Mouse (Mus musculus) right cerebral cortex, postnatal 14 days (tissue): Measurements from ENCODE around the gene Hoxd9.

Experiments used
- DNase-seq: peaks from one replicate; pipeline ENCODE4 v3.0.0; 2022

Hoxd9 gene

DNA sequence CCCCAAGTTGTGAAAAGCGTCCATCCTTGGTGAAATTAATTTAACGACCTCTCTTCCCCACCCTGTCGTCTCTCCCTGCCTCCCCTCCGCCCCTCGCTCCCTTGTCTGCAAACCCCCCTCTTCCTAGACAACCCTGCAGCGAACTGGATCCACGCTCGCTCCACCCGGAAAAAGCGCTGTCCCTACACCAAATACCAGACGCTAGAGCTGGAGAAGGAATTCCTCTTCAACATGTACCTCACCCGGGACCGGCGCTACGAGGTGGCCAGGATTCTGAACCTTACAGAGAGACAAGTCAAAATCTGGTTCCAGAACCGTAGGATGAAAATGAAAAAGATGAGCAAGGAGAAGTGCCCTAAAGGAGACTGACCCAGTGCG lies 1.5 kb downstream of the Hoxd9 start:
- no peak for DNase-seq

DNA sequence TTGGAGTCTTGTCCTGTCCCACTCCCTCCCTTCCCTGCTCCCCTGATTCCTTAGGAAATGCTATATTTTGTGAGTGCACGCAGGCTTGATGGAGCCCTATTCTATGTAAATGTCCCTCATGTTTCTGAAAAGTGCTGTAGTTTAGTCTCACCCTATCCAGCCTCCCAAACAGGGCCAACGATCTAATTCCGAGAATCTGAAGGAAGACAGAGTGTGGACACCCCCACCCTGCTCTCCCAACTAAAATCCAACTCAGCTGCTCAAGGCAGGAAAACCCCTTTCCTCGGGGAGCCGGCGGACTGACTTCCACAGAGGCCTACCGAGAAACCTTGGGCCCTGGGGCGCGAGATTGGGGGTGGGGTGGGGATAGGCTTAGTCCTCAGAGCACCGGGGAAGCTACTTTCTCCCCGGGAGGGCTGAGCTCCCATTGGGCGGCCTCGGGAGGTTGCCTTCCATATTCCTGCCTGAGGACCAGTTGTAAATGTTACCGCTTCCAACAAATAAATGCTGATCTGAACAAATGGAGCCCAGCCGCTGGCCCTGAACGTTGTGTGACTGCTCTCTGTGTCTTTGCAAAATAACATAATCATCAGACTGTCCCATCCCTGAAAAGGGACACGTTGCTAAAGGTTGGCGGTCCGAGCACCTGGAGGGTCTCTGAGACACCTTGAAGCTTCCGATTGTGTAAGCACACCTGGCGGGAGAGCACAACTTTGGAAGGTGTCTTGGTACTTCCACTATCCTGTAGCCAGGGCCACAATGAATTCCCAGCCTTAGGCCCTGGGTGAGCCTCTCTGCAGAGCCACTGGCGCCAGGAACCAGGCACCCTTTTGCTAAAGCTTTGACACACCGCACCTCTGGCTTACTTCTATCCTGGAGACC lies 2.4 kb downstream of the Hoxd9 start:
- no peak for DNase-seq

DNA sequence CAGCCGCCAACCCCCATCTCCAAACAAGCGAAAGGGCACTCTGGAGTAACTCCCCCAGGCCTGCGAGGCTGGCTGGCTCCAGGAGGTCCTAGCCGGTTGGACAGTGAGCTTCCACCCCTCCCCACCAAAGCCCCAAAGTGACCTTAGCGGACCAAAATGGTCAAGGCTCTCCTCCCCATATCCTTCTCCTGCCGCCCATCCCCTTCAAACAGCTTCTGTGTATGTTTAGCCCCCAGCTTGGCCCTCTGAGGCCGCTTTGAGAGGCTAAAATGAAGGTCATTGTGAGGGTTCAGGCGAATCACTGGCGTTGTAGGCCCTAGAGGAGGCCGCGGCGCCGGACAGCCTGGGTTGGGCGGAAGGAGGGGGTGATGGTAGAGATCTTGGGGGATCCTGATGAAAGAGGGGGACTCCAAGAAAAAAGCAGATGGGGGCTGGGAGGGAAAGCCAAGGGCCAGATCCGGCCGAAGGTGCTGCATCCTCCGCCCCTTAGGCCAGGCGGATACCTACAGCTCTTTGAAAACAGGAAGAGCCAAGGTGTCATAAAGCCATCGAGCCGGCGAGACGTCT lies 3.1 kb downstream of the Hoxd9 start:
- no peak for DNase-seq

DNA sequence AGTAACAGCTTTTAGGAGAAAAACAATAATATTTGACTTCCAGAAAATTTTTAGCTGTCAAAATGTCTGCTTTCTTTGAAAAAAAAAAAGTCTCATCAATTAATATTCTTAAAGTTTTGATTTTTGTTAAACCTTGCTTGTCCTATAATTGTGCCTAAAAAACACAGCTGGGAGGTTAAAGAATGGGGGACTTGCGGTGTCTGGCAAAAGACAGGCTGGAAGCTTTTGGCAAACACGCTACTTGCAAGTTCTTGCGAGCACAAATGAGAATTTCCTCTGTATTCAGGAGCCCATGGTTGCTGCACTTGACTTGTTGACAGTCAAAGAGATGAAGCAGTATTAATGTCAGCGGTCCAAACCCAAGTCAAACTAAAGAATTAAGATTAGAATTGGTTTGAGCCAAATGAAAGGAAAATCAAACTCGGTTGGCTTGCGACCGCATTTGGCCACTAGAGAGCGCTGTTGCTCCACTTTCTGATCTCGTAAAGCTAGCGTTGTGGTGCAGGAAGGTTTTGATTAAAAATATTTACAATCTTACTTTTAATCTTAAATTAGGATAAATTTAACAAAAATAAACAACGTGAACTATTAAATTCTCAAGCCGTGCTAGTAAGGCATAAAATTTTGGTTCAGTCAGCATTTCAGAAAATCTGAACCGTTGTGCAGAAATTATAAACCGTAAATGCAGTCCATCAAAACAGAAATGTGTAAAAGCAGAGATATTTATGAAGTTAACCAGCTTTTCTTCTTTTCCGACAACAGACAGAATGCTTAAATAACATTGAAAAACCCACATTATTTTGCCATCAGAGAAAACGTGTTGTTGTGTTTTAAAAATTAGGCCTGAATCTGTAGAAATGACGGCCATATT lies 4.7 kb downstream of the Hoxd9 start:
- peak; percentile 84 for DNase-seq

DNA sequence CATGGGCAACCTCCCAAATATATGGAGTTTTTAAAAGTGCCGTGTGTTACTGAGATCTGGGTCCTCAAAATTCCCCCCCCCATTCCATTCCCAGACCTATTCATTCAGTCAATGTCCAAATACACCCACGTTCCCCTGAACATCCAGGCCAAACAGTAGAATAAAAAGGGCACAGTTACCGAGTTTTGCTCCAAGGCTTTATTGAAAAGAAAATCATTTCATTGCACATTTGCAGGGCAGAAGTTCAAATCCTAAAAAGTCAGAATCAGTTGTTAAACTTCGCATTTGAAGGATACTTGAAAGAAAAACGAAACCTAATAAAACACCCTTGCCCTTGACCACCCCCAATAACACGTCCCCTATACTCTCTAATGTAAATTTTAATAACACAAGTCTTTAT lies 5.3 kb downstream of the Hoxd9 start:
- DNase-seq = no peak

DNA sequence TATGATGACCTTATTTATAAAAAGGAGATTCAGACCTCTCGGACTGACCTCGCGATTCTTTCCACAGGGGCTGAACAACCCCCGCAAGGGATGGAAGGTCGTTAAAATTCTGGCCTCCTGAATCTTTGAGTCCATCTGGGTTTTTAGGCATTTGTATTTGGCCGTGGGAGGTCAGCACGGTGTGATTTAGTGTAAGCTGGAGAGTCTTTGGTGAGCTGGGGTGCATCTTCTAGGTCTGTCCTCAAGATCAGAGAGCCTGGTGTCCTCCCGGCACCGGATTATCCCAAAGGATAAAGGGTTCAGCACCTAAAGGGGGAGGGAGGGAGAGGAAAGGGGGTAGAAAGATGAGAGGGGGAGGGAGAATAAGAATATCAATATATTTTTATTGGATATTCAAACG lies 5.8 kb downstream of the Hoxd9 start:
- no peak for DNase-seq

DNA sequence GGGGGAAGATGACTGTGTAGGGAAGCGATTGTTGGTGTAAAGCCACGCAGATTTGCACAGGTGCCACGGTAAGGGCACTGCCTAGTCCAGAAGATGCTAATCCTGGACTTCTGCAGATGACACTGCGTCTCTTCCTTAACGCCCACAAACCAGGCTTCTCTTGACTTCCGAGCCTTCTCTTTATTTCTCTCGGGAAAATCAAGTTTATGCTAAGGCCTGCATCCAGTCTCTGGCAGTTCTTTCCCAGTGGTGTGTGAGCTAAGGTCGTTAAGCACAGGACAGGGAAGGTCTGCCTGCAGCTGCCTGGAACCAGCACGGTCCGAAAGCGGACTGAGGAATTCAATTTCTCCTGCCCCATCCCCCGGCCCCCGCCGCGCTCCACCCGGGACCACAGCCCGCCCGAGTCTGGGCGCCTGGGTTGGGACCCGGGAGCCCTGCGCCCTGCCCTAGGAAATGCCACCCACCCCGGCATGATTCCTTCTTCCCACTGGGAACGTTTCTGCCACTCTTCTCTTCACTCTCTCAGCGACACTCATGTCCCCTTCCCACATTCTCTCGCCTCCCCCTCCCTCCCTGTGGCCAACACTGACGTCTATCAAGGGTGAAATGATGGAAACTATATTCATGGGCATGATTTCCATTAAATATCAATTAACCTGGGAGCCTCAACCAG lies 6.3 kb downstream of the Hoxd9 start:
- no peak for DNase-seq

DNA sequence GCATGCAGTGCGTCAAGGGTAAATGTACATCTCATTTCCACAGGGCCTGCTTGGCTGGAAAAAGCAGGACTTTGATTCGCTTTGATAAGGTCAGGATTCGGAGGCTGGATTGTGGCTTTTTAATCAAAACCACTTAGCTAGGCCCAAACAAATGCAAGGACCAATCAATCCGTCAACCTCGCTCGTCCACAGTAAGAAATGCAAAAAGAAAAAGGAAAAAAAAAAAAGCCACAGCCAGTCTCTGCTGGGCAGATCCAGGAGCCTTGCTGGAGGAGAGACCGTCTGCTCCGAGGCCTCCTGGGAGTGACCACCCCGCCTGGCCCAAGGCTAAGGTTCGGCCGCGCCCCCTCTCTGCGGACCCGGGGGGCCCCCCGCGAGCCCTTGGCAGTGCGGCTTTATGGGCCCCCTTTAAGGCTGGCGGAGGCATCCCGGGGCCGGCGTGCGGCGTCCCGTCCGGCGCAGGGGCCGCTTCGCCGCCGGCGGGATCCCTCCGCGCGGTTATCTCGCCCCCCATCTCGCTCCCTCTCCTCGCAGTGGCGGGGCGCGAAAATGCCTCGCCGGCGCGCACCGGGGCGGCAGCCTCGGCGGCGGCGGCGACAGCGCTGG lies 7.0 kb downstream of the Hoxd9 start, which contains the start of gene Hoxd8:
Hoxd8 (plus strand) TSS at position 223 of the 606 bp plus-strand sequence.
- DNase-seq = no peak

DNA sequence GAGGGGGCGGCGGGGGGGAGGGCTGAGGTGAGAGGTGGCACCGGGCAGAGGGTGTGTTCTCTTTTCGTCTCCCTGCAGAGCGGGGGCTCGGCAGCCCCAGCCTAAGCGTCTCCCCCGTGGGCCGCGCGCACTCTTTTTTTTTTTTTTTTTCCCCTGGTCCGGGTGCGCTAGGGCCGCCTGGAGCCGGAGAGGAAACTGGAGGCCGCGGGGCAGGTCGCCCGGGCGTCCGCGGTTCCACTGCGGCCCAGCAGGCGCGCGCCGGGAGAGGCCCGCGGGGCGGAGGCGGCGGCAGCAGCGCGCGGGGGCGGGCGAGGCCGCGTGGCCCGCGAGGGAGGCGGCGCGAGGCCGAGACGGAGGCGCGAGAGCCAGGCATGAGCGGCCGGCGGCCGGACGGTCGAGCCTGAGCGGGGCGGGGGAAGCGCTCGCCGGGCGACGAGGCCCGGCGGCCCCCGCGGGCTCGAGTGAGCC lies 7.5 kb downstream of the Hoxd9 start:
- no peak for DNase-seq

DNA sequence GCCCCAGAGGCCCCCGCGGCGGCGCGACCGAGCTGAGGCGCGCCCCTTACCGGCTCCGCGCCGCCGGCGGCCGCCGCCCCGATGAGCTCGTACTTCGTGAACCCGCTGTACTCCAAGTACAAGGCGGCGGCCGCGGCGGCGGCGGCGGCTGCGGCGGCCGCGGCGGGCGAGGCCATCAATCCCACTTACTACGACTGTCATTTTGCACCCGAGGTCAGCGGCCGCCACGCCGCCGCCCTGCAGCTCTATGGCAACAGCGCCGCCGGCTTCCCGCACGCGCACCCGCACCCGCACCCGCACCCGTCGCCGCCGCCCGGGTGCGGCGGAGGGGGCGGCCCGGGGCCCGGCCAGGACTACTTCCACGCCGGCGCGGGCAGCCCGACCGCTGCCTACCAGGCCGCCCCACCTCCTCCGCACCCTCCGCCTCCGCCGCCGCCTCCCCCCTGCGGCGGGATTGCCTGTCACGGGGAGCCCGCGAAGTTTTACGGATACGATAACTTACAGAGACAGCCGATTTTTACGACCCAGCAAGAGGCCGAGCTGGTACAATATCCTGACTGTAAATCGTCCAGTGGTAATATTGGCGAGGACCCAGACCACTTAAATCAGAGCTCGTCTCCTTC lies 8.1 kb downstream of the Hoxd9 start:
- no peak for DNase-seq

DNA sequence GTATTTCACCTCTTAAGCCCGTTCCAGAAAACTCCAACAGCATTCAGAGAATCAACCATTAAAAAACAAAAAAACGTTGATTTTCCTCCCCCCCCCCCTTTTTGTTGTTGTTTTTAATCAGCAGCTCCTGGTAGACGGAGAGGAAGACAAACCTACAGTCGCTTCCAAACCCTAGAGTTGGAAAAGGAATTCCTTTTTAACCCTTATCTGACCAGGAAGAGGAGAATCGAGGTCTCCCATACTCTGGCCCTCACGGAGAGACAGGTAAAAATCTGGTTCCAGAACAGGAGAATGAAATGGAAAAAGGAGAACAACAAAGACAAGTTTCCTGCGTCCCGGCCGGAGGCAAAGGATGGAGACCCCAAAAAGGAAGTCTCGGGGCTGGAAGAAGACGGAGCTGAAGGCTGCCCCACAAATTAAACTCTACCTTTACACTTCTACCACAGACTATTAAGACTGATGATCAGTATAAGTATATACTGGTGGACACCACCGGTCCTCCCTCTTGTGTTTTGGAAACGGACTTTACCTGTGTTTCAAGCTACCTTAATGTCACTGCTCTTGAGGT lies 8.9 kb downstream of the Hoxd9 start:
- no peak for DNase-seq

DNA sequence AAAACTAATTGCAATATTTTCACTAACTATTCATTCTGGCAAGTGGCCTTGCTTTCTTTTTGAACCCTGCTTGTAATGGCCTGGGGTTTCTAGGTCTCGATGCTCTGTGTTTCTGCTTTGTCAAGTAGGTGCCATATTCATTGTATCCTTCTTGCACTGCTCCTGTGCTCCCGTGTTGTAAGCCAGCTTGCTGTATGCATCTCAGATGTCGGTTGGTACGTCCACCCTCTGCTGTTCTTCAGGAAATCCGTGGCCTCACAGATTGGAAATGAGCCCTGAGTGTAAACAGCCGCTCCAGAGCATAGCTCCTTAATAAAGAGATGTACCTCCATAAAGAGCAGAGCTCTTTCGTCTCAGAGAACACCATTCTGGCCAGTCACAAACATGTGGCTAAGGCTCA lies 10.1 kb downstream of the Hoxd9 start:
- no peak for DNase-seq

DNA sequence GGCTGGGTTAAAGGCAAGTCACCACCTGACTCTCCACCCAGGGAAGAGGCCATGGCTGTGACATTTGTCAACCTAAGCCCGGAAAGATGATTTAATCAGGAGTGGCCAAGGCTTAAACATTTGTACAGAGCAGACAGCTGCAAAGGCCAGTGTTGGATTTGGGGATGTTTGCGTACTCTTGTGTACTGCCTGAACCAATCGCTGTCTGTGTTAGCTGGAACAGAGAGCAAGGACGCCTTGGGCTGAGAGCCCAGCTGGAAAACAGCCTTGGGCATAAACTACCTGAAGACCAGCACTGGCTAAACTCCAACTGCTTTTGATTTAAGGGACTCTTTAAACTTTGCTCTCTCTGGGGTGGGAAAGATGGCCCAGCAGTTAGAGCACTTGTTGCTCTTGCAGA lies 11.1 kb downstream of the Hoxd9 start:
- no peak for DNase-seq

DNA sequence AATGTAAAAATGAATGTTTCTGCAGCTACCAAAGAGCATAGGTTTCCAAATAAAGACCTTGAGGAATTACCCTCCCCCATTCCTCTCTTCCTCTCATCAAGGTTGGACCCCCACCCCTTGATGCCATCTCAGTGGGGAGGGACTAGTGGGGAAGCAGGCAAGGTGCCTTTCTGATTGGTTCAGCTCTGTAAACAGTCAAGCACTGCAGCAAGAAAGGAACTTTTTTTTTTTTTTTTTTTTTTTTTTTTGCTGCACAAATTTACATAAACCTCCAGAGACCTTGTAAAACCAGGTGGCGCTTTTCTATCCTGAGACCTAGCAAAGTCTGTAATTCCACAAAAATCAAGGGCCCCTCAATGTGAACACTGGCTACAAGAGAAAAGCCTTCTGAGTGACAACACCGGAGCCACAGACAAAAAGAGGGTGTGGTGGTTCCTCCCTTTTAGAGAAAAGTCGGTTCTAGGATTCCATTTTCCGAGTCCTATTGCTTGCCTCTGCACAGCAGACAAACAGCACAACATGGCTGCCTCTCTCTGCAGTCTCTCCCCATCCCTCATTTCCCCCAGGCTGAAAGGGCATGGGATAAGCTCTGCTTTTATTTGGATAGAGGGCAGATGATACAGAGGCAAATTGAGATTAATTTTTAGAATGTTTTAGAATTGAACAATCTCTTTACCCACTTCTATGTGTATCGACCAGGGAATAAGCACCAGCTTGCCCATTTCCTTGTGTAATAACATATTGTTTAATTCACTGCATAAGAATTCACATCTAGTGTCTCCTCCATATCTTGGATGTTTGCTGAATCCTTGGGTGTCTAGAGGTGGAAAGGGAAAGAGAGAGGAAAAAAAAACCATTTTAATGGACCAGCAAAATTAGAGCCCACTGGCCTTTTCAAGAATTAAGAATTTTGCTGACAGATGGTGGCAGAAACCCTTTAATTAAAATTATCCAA lies 12.2 kb downstream of the Hoxd9 start:
- no peak for DNase-seq

DNA sequence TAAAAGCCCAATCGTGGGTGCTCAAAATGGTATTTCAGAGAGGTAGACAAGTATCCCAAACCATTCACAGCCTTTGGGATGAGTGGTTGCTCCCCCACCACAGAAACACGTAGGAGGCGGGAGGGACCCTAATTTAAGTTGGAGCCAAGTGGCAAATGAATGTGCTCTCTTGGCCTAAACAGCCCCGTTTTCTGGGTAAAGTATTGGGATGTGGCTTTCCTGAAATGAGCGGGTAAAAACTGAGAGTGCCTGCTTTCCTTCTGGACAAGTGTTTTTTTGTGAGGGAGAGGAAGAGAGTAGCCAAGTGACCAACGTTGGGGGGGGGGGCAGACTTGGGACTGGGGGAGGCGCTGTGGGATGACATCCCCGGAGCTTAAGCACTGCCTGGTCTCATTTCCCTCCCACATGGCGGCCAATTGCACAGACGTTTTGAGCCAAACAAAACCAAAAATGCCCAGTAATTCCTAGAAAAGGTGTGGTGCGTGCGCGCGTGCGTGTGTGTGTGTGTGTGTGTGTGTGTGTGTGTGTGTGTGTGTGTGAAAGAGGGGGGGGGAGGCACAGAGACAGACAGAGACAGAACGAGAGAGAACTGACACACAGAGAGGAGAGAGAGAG lies 13.5 kb downstream of the Hoxd9 start:
- no peak for DNase-seq

DNA sequence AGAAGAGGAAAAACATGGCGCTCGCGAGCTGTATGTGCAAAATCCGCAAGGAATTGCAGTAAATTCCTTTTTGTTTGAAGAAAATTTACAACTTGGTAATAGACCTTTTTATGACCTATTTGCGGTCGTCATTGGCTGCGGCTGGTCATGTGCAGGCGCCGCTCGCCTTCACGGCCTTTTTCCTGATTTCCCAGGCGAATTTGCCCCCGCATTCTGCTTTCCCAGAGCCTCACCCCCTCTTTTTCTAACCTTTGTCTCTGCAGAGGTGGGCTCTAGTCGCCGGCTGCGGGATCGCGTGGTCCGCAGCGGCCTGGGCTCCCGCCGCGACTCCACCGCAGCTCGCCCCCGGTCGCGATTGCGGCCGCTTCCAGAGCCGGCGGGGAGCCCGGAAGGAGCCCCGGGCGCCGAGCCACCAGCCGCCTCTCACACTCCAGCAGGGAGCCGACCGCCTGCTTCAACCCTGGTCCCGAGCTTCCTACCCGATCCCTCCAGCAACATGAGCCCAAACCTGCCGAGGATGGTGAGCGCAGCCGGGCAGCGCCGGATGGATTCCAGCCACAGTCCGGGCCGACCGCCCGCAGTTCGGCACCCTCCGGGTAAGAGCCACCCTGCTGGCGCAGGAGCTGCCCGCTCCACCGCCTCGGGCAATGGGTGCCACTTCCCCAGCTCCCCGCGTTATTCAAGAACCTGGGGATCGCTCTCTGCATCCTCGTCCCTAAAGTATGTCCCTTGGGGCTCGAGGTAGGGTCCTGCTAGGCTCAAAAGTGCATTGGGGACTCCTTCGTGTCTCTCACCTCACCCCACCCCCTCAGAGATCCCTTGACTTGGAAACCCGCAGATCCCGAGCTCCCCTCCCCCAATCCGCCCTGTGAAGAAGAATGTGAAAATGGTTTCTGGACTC lies 14.4 kb downstream of the Hoxd9 start, which contains the start of the genes Hoxd3 and Hoxd4:
Hoxd3 (plus strand) TSS at position 207 of the 901 bp plus-strand sequence.
Hoxd4 (plus strand) TSS at position 209 of the 901 bp plus-strand sequence.
- DNase-seq = no peak

DNA sequence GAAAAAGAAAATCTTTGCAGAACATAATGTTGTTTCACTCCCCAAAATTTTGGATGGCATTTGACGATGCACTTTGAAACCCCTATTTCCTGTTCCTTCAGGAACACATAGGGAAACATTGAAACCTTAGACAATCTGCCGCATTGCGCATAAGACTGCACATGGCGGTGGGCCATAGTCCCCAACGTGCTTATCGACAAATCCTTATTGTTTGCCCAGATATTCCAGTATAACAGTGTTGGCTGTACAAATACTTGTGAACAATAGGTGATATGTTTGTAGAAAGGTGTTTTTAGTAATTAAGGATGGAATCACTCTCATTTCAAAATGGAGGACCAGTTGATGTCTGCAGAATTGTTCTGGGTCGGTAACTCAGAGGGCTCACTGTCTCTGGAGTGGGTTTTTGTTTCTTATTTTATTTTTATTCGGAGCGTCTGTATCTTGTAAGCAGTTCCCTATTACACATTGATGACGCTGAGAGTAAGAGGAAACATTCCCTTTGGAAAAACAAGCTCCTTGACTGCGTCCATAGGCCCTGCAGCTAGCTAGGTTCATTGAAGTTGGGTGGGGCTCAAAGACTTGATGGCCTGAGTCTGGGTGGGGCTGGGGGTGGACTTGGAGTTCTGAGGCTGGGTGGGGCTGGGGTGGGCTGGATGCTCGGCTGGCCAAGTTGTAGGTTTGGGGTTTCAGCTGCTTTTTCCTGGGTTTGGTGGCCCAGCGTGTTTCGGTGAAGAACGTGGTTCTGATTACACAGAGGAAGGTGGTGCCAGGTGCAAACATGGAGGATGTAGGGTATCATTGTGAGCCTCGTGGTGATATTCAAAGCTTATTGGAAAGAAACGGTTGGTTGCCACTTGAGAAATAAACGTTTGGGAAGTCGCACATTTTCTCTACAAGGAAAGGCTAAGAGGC lies 16.0 kb downstream of the Hoxd9 start:
- no peak for DNase-seq
